Mouse (Mus musculus) liver, adult 2 months (tissue): Measurements from ENCODE around the gene Arhgef15. TPM values are rescaled to one million over a fixed set of nuclear protein-coding genes. Genes with fewer than 3 reads are reported as not detected.

Experiments
- DNase-seq: peaks from one replicate; pipeline ENCODE4 v3.0.0-alpha.2; 2011; ENCODE audit warnings: low read depth, low spot score; ENCODE audit errors: extremely low read depth
- H3K27ac ChIP-seq: fragments of 200-500 bp; replicated peaks from 2 replicates; pipeline ENCODE4 v1.5.1; 2012; ENCODE audit warnings: low read depth, mild to moderate bottlenecking, control low read depth, inconsistent platforms, low read length; ENCODE audit not compliant: insufficient read depth
- H3K27me3 ChIP-seq: fragments of 200-500 bp; 2 replicates; pipeline ENCODE4 v1.6.1; 2012; ENCODE audit warnings: mild to moderate bottlenecking, moderate library complexity, low read length, inconsistent platforms; ENCODE audit not compliant: control insufficient read depth, insufficient read depth
- H3K36me3 ChIP-seq: fragments of 200-500 bp; 2 replicates; pipeline ENCODE4 v1.6.1; 2012; ENCODE audit warnings: low read length, inconsistent platforms; ENCODE audit not compliant: control insufficient read depth, insufficient read depth
- H3K4me1 ChIP-seq: fragments of 200-500 bp; 2 replicates; pipeline ENCODE4 v1.6.1; 2011; ENCODE audit warnings: low read length; ENCODE audit not compliant: control insufficient read depth, insufficient read depth
- H3K4me3 ChIP-seq: fragments of 200-500 bp; 2 replicates; pipeline ENCODE4 v1.5.1; 2011; ENCODE audit warnings: low read depth, mild to moderate bottlenecking, control low read depth, low read length, moderate library complexity; ENCODE audit not compliant: insufficient read depth
- H3K79me2 ChIP-seq: fragments of 200-500 bp; 2 replicates; pipeline ENCODE4 v1.6.1; 2012; ENCODE audit warnings: inconsistent platforms, mild to moderate bottlenecking, low read length, moderate library complexity; ENCODE audit not compliant: control insufficient read depth, insufficient read depth
- H3K9ac ChIP-seq: fragments of 200-500 bp; 2 replicates; pipeline ENCODE4 v1.6.1; 2012; ENCODE audit warnings: low read depth, mild to moderate bottlenecking, control low read depth, inconsistent platforms, low read length
- CTCF ChIP-seq: fragments of 200-500 bp; IDR thresholded peaks from 2 replicates; pipeline ENCODE4 v1.5.1; 2011; ENCODE audit warnings: low read depth, low read length, control low read depth
- POLR2A ChIP-seq: fragments of 200-500 bp; IDR thresholded peaks from 2 replicates; pipeline ENCODE4 v1.6.1; 2011; ENCODE audit warnings: low read length, control low read depth; ENCODE audit not compliant: insufficient read depth; ENCODE audit errors: extremely low read depth
- WGBS: fragments of 180-500 bp; shearing (Covaris S2); methylation state at CpG from one replicate; pipeline ENCODE4 v1.1.7; 2018; 5-methylcytosine and 5-hydroxymethylcytosine counted together
- polyA plus RNA-seq: library from polyadenylated mRNA; depleted of rRNA; stranded (reverse); fragments of >200 nt; gene quantifications from 2 replicates; pipeline ENCODE4 v1.2.3, GENCODE M21; 2012
- total RNA-seq: library from RNA; depleted of rRNA; stranded (reverse); fragments of >200 nt; gene quantifications from 2 replicates; pipeline ENCODE4 v1.2.3, GENCODE M21; 2014

Gene Arhgef15
- total and polyA plus RNA-seq, 2 experiments = 2.4 to 14.8 TPM

GRCm38 (mm10) chr11:68924749-68925148, 32.5 kb downstream of the Arhgef15 start:
- 89% methylated on average over 2 of the region's 2 CpGs for WGBS
- TF ChIP-seq CTCF = no peak
- Histone ChIP-seq H3K79me2 (no peaks in the 10 kb centered on the region), H3K4me3 (no peak overlapping the region), H3K36me3 (no peaks in the 10 kb centered on the region), H3K27me3 (no peaks in the 10 kb centered on the region), H3K9ac (no peak overlapping the region), H3K27ac (no peak overlapping the region), H3K4me1 (no peaks in the 10 kb centered on the region)
- DNase-seq = no peak

GRCm38 (mm10) chr11:68923191-68923590, 34.1 kb downstream of the Arhgef15 start:
- Histone ChIP-seq H3K4me3 (no peak overlapping the region), H3K27me3 (no peaks in the 10 kb centered on the region), H3K36me3 (no peaks in the 10 kb centered on the region), H3K79me2 (no peaks in the 10 kb centered on the region), H3K27ac (no peak overlapping the region), H3K4me1 (no peaks in the 10 kb centered on the region), H3K9ac (no peak overlapping the region)
- no peak for DNase-seq
- 90% methylated on average over 3 of the region's 3 CpGs for WGBS
- TF ChIP-seq CTCF = no peak
- TF ChIP-seq POLR2A = no peak

GRCm38 (mm10) chr11:68914566-68914965, 42.7 kb downstream of the Arhgef15 start:
- H3K9ac ChIP-seq = no peak overlapping the region
- no peaks in the 10 kb centered on the region for H3K79me2 ChIP-seq
- TF ChIP-seq POLR2A (no peak), CTCF (no peak)
- no peak overlapping the region for H3K4me3 ChIP-seq
- DNase-seq = no peak
- H3K27me3 ChIP-seq = no peaks in the 10 kb centered on the region
- H3K4me1 ChIP-seq = no peaks in the 10 kb centered on the region
- 90% methylated on average over 4 of the region's 4 CpGs for WGBS
- no peaks in the 10 kb centered on the region for H3K36me3 ChIP-seq
- H3K27ac ChIP-seq = no peak overlapping the region

- DNase-seq = no peak
- no peaks in the 10 kb centered on the region for H3K79me2 ChIP-seq
- no peak overlapping the region for H3K4me3 ChIP-seq
- no peak overlapping the region for H3K27ac ChIP-seq
- H3K9ac ChIP-seq = no peak overlapping the region
- H3K27me3 ChIP-seq = no peaks in the 10 kb centered on the region
- TF ChIP-seq CTCF = no peak
- TF ChIP-seq POLR2A = no peak
- 42% methylated on average over 14 of the region's 14 CpGs for WGBS
- H3K36me3 ChIP-seq = no peaks in the 10 kb centered on the region
- H3K4me1 ChIP-seq = no peaks in the 10 kb centered on the region
Measured at GRCm38 (mm10) chr11:68911531-68912177, 45.6 kb downstream of the Arhgef15 start.

- TF ChIP-seq POLR2A = no peak
- no peak for TF ChIP-seq CTCF
- no peaks in the 10 kb centered on the region for H3K27me3 ChIP-seq
- peaks cover 2% of the 10 kb centered on the region; the same call in 1 of the 2 replicates for H3K4me1 ChIP-seq
- H3K79me2 ChIP-seq = no peaks in the 10 kb centered on the region
- peaks cover 22% of the 10 kb centered on the region for H3K36me3 ChIP-seq
- H3K27ac ChIP-seq = no peak overlapping the region
- no peak overlapping the region for H3K4me3 ChIP-seq
- 85% methylated on average over 7 of the region's 7 CpGs for WGBS
- H3K9ac ChIP-seq = no peak overlapping the region
- no peak for DNase-seq
Measured at GRCm38 (mm10) chr11:68908846-68909503, 48.3 kb downstream of the Arhgef15 start.

- H3K27me3 ChIP-seq = no peaks in the 10 kb centered on the region
- no peak for DNase-seq
- H3K4me1 ChIP-seq = peaks cover 2% of the 10 kb centered on the region; the same call in 1 of the 2 replicates
- peaks cover 35% of the 10 kb centered on the region for H3K36me3 ChIP-seq
- WGBS = 96% methylated on average over 3 of the region's 3 CpGs
- no peak overlapping the region for H3K27ac ChIP-seq
- H3K9ac ChIP-seq = no peak overlapping the region
- no peaks in the 10 kb centered on the region for H3K79me2 ChIP-seq
- TF ChIP-seq POLR2A (no peak), CTCF (no peak)
- H3K4me3 ChIP-seq = no peak overlapping the region
Measured at GRCm38 (mm10) chr11:68907251-68907650, 50.0 kb downstream of the Arhgef15 start.
